Mouse (Mus musculus) midbrain, embryonic 10.5 days (tissue): ENCODE measurements around the gene Gm10409. TPM values are rescaled to one million over a fixed set of nuclear protein-coding genes. Genes with fewer than 3 reads are reported as not detected.
"Not testable (repeated sequence)": the region's sequence is repeated elsewhere in the genome, so short reads cannot be mapped to it uniquely, and the experiment has no call there.

ENCODE experiments used
- DNase-seq: peaks from one replicate; pipeline ENCODE4 v3.0.0-alpha.2; 2017; ENCODE audit warnings: low spot score
- H3K27ac ChIP-seq: fragments of 300-500 bp; sonication (generic); replicated peaks from 2 replicates; pipeline ENCODE4 v1.5.1; 2016; ENCODE audit warnings: mild to moderate bottlenecking
- H3K27me3 ChIP-seq: fragments of 300-500 bp; sonication (generic); 2 replicates; pipeline ENCODE4 v1.6.1; 2016; ENCODE audit warnings: low read depth, mild to moderate bottlenecking; ENCODE audit not compliant: poor library complexity, severe bottlenecking
- H3K36me3 ChIP-seq: fragments of 300-500 bp; sonication (generic); 2 replicates; pipeline ENCODE4 v1.6.1; 2016; ENCODE audit warnings: mild to moderate bottlenecking, moderate library complexity
- H3K4me1 ChIP-seq: fragments of 300-500 bp; sonication (generic); 2 replicates; pipeline ENCODE4 v1.6.1; 2016
- H3K4me3 ChIP-seq: fragments of 300-500 bp; sonication (generic); 2 replicates; pipeline ENCODE4 v1.5.1; 2016; ENCODE audit warnings: mild to moderate bottlenecking, moderate library complexity
- H3K9me3 ChIP-seq: fragments of 300-500 bp; sonication (generic); replicated peaks from 2 replicates; pipeline ENCODE4 v1.6.1; 2016; ENCODE audit warnings: mild to moderate bottlenecking
- WGBS: fragments of 180-500 bp; shearing (Covaris S2); methylation state at CpG from one replicate; pipeline ENCODE4 v1.1.7; 2016; 5-methylcytosine and 5-hydroxymethylcytosine counted together
- polyA plus RNA-seq: library from polyadenylated mRNA; unstranded; fragments of >200 nt; fragmentation: Nextera tagmentation; extraction: Ambion mirVana; gene quantifications from 2 replicates; pipeline ENCODE4 v1.2.1, GENCODE M21; 2016

Gm10409 gene
- 1.5 and 2.0 TPM in 2 replicates for polyA plus RNA-seq

- H3K4me3 ChIP-seq, H3K4me1 ChIP-seq, DNase-seq, H3K9me3 ChIP-seq, H3K36me3 ChIP-seq, H3K27me3 ChIP-seq, H3K27ac ChIP-seq: not testable (repeated sequence)
- no CpG with 5 or more reads among the region's 32 CpGs for WGBS
Measured at GRCm38 (mm10) chr14:3412314-3412713, at the start of gene Gm10409. Gm10409 (plus strand) TSS chr14:3412614.

- H3K4me1 ChIP-seq, H3K27me3 ChIP-seq, H3K4me3 ChIP-seq, DNase-seq, H3K9me3 ChIP-seq, H3K27ac ChIP-seq, H3K36me3 ChIP-seq: not testable (repeated sequence)
- WGBS, result no CpG with 5 or more reads among the region's 2 CpGs
Measured at GRCm38 (mm10) chr14:3394793-3395192, 17.6 kb upstream of the Gm10409 start, which contains the start of gene Gm10413. Gm10413 (plus strand) TSS chr14:3395093.

GRCm38 (mm10) chr14:3427803-3428202, 15.4 kb downstream of the Gm10409 start, which contains the start of gene Gm3005:
Gm3005 (plus strand) TSS chr14:3428103.
- not testable (repeated sequence) for H3K4me3 ChIP-seq, H3K27ac ChIP-seq, H3K27me3 ChIP-seq, H3K9me3 ChIP-seq, DNase-seq, H3K36me3 ChIP-seq, H3K4me1 ChIP-seq
- no CpG with 5 or more reads among the region's 2 CpGs for WGBS

- WGBS, result no CpG with 5 or more reads among the region's 3 CpGs
- H3K36me3 ChIP-seq, H3K4me3 ChIP-seq, H3K27ac ChIP-seq, DNase-seq, H3K4me1 ChIP-seq, H3K27me3 ChIP-seq, H3K9me3 ChIP-seq: not testable (repeated sequence)
Measured at GRCm38 (mm10) chr14:3449079-3449478, 36.7 kb downstream of the Gm10409 start, which contains the start of gene Gm10408. Gm10408 (plus strand) TSS chr14:3449379.

Other genes starting within 250 kb of the Gm10409 start
- gene Gm5795, start 224.4 kb upstream of the Gm10409 start, polyA plus RNA-seq, result not detected in 2 replicates
- gene D830030K20Rik, start 204.1 kb upstream of the Gm10409 start, polyA plus RNA-seq, result 11.2 and 12.7 TPM in 2 replicates
- gene Gm2956, start 80.0 kb upstream of the Gm10409 start, polyA plus RNA-seq, result not detected in 2 replicates
- not detected in 2 replicates for gene Gm10413, start 17.5 kb upstream of the Gm10409 start, polyA plus RNA-seq
- gene Gm3005, start 15.5 kb downstream of the Gm10409 start, polyA plus RNA-seq, result 1.3 and 1.5 TPM in 2 replicates
- not detected in 2 replicates for gene Gm10408, start 36.8 kb downstream of the Gm10409 start, polyA plus RNA-seq
- not detected in 2 replicates for gene Gm3012, start 221.9 kb downstream of the Gm10409 start, polyA plus RNA-seq
- 1.5 and 2.0 TPM in 2 replicates for gene Gm3020, start 239.4 kb downstream of the Gm10409 start, polyA plus RNA-seq